Mouse (Mus musculus): ENCODE measurements around the gene Olfr1299. TPM values are rescaled to one million over a fixed set of nuclear protein-coding genes. Genes with fewer than 3 reads are reported as not detected.

The Olfr1299 gene
- not detected for polyA plus RNA-seq (2014; fragmentation: Illumina TruSeq; extraction: RNeasy Lipid Tissue Mini Kit (QIAGEN cat#74804); ENCODE audit: low read depth, low replicate concordance)

GRCm38 (mm10) chr2:111661119-111661518 is at the start of gene Olfr1299:
TSS of gene Olfr1299 (plus strand) at chr2:111661419.

GRCm38 (mm10) chr2:111626397-111626796 is 34.8 kb upstream of the Olfr1299 start, which contains the start of gene Olfr1297:
TSS of gene Olfr1297 (minus strand) at chr2:111626497.

GRCm38 (mm10) chr2:111649101-111649500 is 12.1 kb upstream of the Olfr1299 start, which contains the start of gene Olfr1298:
TSS of gene Olfr1298 (minus strand) at chr2:111649201.

Other genes with a start within 250 kb of the Olfr1299 start
- gene Olfr1286, start 238.3 kb upstream of the Olfr1299 start, polyA plus RNA-seq (2014; fragmentation: Illumina TruSeq; extraction: RNeasy Lipid Tissue Mini Kit (QIAGEN cat#74804); ENCODE audit: low read depth, low replicate concordance), result not detected
- not detected for gene Olfr1287, start 212.3 kb upstream of the Olfr1299 start, polyA plus RNA-seq (2014; fragmentation: Illumina TruSeq; extraction: RNeasy Lipid Tissue Mini Kit (QIAGEN cat#74804); ENCODE audit: low read depth, low replicate concordance)
- not detected for gene Olfr1288, start 187.3 kb upstream of the Olfr1299 start, polyA plus RNA-seq (2014; fragmentation: Illumina TruSeq; extraction: RNeasy Lipid Tissue Mini Kit (QIAGEN cat#74804); ENCODE audit: low read depth, low replicate concordance)
- gene Olfr1289, start 180.6 kb upstream of the Olfr1299 start, polyA plus RNA-seq (2014; fragmentation: Illumina TruSeq; extraction: RNeasy Lipid Tissue Mini Kit (QIAGEN cat#74804); ENCODE audit: low read depth, low replicate concordance), result not detected
- not detected for gene Olfr1290, start 167.6 kb upstream of the Olfr1299 start, polyA plus RNA-seq (2014; fragmentation: Illumina TruSeq; extraction: RNeasy Lipid Tissue Mini Kit (QIAGEN cat#74804); ENCODE audit: low read depth, low replicate concordance)
- not detected for gene Olfr1291-ps1, start 164.2 kb upstream of the Olfr1299 start, polyA plus RNA-seq (2014; fragmentation: Illumina TruSeq; extraction: RNeasy Lipid Tissue Mini Kit (QIAGEN cat#74804); ENCODE audit: low read depth, low replicate concordance)
- not detected for gene Olfr1293-ps, start 136.2 kb upstream of the Olfr1299 start, polyA plus RNA-seq (2014; fragmentation: Illumina TruSeq; extraction: RNeasy Lipid Tissue Mini Kit (QIAGEN cat#74804); ENCODE audit: low read depth, low replicate concordance)
- not detected for gene Olfr1294, start 121.1 kb upstream of the Olfr1299 start, polyA plus RNA-seq (2014; fragmentation: Illumina TruSeq; extraction: RNeasy Lipid Tissue Mini Kit (QIAGEN cat#74804); ENCODE audit: low read depth, low replicate concordance)
- not detected for gene Olfr1295, start 91.7 kb upstream of the Olfr1299 start, polyA plus RNA-seq (2014; fragmentation: Illumina TruSeq; extraction: RNeasy Lipid Tissue Mini Kit (QIAGEN cat#74804); ENCODE audit: low read depth, low replicate concordance)
- not detected for gene Olfr1297, start 34.9 kb upstream of the Olfr1299 start, polyA plus RNA-seq (2014; fragmentation: Illumina TruSeq; extraction: RNeasy Lipid Tissue Mini Kit (QIAGEN cat#74804); ENCODE audit: low read depth, low replicate concordance)
- not detected for gene Olfr1298, start 12.2 kb upstream of the Olfr1299 start, polyA plus RNA-seq (2014; fragmentation: Illumina TruSeq; extraction: RNeasy Lipid Tissue Mini Kit (QIAGEN cat#74804); ENCODE audit: low read depth, low replicate concordance)
- not detected for gene Olfr1301, start 89.6 kb downstream of the Olfr1299 start, polyA plus RNA-seq (2014; fragmentation: Illumina TruSeq; extraction: RNeasy Lipid Tissue Mini Kit (QIAGEN cat#74804); ENCODE audit: low read depth, low replicate concordance)
- gene Olfr1302, start 116.0 kb downstream of the Olfr1299 start, polyA plus RNA-seq (2014; fragmentation: Illumina TruSeq; extraction: RNeasy Lipid Tissue Mini Kit (QIAGEN cat#74804); ENCODE audit: low read depth, low replicate concordance), result not detected
- gene Olfr1303, start 158.9 kb downstream of the Olfr1299 start, polyA plus RNA-seq (2014; fragmentation: Illumina TruSeq; extraction: RNeasy Lipid Tissue Mini Kit (QIAGEN cat#74804); ENCODE audit: low read depth, low replicate concordance), result not detected
- not detected for gene Olfr1305, start 215.7 kb downstream of the Olfr1299 start, polyA plus RNA-seq (2014; fragmentation: Illumina TruSeq; extraction: RNeasy Lipid Tissue Mini Kit (QIAGEN cat#74804); ENCODE audit: low read depth, low replicate concordance)